24 mouse cellular contexts compared by ENCODE assay signal in genomic region chr15:25896783-25897182, GRCm38 (mm10). TPM values are rescaled to one million over a fixed set of nuclear protein-coding genes. Genes with fewer than 3 reads are reported as not detected.
DNase-seq lines count a peak whose midpoint lies in the region; ATAC-seq lines count a peak whose summit lies in the region.
"Had no signal": no experiment of that assay in that cellular context is flagged by ENCODE, and none has a peak within 500 bp of the region (broad histone marks: within the 10 kb centered on the region; RNA-seq: fewer than 3 reads in every experiment).

No protein-coding gene starts in this region.

- peak; percentile 50 for ATAC-seq in activated CD4-positive, CD25-positive, alpha-beta regulatory T cell, adult 4 months
- ATAC-seq in inflammation-experienced regulatory T-cells, adult 6 months = peak; percentile 51
- ATAC-seq: lung, postnatal 0 days; midbrain, embryonic 15.5 days had no signal

- peak; percentile 50 for DNase-seq in A20 (ENCODE audit: low read depth, low spot score)
- peak; percentile 37 for DNase-seq in naive thymus-derived CD4-positive, alpha-beta T cell, adult 2 months (ENCODE audit: low read depth)
- no peak for DNase-seq in adrenal gland, adult 2 months
- DNase-seq in urinary bladder, postnatal 14 days (ENCODE audit: low spot score) = no peak
- DNase-seq in right cerebral cortex, postnatal 25 days = no peak
- DNase-seq in frontal cortex, postnatal 10 days (ENCODE audit: low spot score in 2 of 2) = no peak
- DNase-seq: adrenal gland, postnatal 14 days; cerebellum, adult 11-12 months; cerebellum, adult 9-11 months; gastrocnemius, adult 2 months; gastrocnemius, postnatal 36 days; heart, adult 2 months; heart, postnatal 4 days; kidney, adult 8-10 months; kidney, postnatal 4 days; left cerebral cortex, postnatal 4 days; liver, embryonic 13.5 days; lung, adult 18-20 months; lung, postnatal 4 days; thymus, adult 18-20 months had no signal

RNA-seq across cellular contexts. Expression of gene Retreg1, which starts 53.8 kb away (rescaled TPM):
- 10 to 100 TPM; 58.2 to 69.6 TPM for polyA plus RNA-seq in activated CD4-positive, CD25-positive, alpha-beta regulatory T cell, adult 4 months (2017; shearing (Covaris generic))
- 10 to 100 TPM; 53.0 to 73.2 (median 58.3) TPM for polyA plus RNA-seq in inflammation-experienced regulatory T-cells, adult 6 months (2017; shearing (Covaris generic))
- total RNA-seq in adrenal gland, adult 2 months (2021) = 10 to 100 TPM; 31.1 to 40.7 TPM
- polyA plus RNA-seq in adrenal gland, adult 2 months (2012; rRNA removed) = 8.9 and 16.4 TPM in 2 replicates

Comparison
In these comparisons a context has a peak if more than half of its experiments do, and no peak if none do; other contexts are left out.
1. DNase-seq: peak in A20 (single experiment) and naive thymus-derived CD4-positive, alpha-beta T cell, adult 2 months (single experiment); none in adrenal gland, adult 2 months (single experiment), urinary bladder, postnatal 14 days (single experiment), right cerebral cortex, postnatal 25 days (single experiment) and frontal cortex, postnatal 10 days (0 of 2).